Mouse (Mus musculus): ENCODE measurements around the gene Jun.
A peak's percentile ranks its signal among the peaks of the same experiment; 100 is the strongest.

The Jun gene

GRCm38 (mm10) chr4:95052025-95052899, at the start of gene Jun:
Gene Jun, minus strand, starts transcription at chr4:95052222.
- DNase-seq = peak; percentile 99

DNA sequence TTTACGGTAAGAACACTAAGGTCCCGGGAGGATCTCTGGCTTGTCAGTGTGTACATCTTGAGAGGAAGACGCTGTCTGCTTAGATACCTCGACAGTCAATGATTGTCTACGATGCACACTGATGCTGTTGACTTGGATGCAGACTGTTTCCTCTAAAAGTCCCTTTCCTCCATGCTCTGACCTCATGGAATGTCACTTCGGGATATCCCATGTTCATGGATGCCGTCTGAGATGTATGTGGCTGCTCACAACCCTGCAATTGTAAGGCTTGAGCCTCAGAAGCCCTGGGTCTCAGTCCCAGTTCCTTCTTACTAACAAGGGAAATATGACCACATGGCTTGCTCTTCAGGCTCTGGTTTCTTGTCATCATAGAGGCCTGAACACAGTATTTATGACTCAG, 49.7 kb upstream of the Jun start:
- no peak for DNase-seq

GRCm38 (mm10) chr4:95100694-95101093, 48.7 kb upstream of the Jun start:
- no peak for DNase-seq

DNA sequence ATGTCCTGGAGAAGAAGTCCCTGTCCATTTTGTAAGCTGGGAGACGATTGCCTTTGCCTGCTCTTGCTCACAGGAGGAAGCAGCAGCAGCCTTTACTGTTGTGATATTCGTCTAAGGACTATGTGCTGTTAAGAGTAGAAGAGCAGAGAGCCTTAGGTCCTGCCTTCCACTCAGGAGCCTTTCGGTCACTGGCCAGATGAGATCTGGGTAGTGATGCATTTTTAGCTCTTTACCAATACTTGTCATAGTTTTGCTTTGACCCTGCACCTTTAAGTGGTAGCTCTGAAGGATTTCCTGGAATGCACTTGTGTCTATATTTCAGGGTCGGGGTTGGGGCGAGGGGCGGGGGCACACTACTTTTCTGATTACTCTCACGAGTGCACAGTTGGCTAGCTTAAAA, 47.4 kb upstream of the Jun start:
- no peak for DNase-seq

DNA sequence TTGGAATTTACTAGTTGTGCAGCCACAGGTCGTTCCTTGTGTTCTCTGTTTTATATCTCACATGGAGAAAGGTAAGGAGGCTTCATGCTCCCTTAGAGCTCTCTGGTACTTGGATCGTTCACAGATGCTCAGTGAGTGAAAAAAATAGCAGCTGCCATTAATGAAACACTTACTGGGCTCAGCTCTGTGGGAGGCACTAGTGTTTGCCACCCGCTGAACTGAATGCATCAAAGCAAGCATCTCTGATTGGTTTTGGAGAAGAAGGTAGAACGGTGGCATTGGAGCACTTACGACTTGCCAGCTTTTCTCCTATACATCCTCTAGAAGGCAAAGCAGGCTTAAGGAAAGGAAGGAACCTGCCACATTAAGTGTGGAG, 46.7 kb upstream of the Jun start:
- DNase-seq = no peak

DNA sequence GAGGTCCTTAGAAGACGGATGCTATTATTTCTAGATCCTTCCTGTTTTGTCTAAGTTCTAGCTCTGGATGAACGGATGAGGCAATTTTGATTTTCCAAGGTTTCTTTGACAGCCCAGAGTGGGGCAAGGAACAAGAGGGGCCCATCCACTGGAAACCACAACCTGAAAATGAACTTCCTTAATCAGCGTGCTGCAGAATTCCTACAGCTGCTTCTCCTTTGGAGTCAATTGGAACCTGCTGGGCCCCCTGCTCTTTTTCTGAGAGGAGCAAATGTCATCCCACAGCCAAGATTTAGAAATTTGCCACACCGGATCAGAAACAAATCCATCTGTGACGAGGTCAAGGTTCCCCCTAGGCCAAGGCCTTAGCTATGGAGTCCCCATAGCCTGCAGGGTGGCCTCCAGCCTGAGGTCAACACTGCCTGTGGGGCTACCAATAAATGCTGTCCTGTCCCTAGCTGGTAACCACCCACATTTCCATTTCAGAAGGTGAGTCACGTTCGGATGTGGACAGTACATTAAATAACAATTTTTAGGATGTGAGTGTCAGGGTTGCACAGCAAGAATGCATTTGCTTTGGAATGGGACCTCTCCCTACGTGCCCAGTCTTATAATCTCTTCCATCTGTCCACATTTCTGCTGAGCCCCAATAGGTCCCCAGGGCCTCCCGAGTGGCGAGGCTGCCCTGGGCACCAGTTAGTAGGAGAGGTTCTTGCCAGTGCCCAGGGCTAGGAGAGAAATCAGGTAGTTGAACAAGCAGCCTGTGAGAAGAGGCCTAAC, 46.1 kb upstream of the Jun start:
- no peak for DNase-seq

DNA sequence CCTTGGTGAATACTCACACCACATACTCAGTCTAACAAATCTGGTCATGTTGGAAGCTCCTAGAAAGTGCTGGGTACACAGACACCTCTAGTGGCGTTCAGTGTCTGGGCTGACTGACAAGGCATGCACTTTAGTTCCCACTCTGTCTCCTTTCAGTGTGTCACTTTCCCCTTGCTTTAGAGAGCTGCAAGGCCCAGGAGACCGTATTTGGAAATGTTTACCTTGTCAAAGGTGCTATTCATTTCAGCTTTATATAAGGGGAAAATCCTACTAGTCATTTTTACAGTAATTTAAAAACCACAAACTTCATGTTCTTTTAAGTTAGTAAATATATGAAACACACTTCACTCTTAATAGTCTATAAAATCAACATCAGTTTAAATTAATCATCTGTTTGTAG, 44.7 kb upstream of the Jun start:
- no peak for DNase-seq

DNA sequence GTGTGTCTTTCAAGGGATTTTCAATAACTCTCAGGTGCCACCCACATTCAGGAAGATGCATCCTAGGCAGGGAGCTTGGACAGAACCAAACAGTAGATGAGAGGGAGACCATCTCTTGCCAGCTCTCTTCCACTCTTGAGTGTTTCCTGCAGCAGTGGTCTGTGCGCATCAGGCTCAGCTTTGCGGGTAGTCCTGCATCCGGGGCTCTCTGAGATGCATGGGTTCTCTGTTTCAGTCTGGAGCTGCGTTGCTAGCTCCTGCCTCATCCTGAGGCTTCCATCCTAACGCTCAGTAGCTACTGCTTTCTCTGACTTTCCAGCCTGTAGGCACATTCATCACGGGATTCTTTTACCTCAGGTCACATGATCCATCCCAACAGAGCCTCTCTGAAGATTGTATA, 43.9 kb upstream of the Jun start:
- DNase-seq = no peak

- no peak for DNase-seq
Measured at GRCm38 (mm10) chr4:95095355-95095754, 43.3 kb upstream of the Jun start.

- no peak for DNase-seq
Measured at GRCm38 (mm10) chr4:95094700-95095113, 42.7 kb upstream of the Jun start.

GRCm38 (mm10) chr4:95093615-95094014, 41.6 kb upstream of the Jun start:
- no peak for DNase-seq

GRCm38 (mm10) chr4:95092516-95092915, 40.5 kb upstream of the Jun start:
- no peak for DNase-seq

GRCm38 (mm10) chr4:95091536-95091935, 39.5 kb upstream of the Jun start:
- DNase-seq = no peak

DNA sequence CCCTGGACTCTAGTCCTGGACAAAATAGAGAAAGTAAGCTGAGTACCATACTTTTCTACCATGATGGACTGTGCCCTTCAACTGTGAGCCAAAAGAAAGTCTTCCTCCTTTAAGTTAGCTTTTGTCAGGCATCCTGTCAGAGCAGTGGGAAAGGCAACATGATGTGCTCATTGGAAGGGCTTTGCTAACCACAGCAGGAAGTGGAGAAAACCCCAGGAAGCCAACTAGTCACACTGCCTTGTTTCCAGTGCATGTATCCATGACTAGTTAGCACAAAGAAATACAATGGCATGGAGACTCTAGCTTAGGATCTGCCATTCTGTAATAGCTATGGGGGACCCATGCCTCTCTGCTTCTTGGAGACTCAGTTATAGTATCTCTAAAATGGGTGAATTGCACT, 37.9 kb upstream of the Jun start:
- no peak for DNase-seq

- DNase-seq = no peak
Measured at GRCm38 (mm10) chr4:95089053-95089452, 37.0 kb upstream of the Jun start.

GRCm38 (mm10) chr4:95083957-95084356, 31.9 kb upstream of the Jun start:
- DNase-seq = no peak

DNA sequence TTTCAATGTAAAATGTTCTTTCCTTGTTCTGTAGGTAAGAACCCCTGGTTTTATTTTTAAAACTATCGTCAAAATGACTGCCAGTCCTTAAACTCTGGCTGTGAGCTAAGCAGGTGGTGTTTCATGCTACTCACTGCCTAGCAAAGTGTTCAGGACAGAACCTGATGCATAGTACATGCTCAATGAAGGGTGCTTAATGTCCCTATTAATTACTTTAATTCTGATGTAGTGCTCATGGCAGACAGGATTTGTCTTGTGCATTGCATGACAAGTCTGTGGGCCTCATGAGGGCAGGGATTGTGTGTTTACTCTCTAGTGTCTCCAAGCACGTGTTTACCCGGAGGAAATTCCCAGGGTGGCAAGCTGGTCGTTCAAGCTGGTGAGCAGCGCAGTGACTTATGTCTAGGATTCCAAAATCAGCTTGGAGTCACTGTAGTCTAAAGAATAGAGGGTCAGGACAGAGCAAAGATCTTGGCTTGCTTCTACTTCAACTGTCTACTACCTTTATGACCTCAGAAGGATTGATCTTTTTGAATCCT, 31.2 kb upstream of the Jun start:
- no peak for DNase-seq

DNA sequence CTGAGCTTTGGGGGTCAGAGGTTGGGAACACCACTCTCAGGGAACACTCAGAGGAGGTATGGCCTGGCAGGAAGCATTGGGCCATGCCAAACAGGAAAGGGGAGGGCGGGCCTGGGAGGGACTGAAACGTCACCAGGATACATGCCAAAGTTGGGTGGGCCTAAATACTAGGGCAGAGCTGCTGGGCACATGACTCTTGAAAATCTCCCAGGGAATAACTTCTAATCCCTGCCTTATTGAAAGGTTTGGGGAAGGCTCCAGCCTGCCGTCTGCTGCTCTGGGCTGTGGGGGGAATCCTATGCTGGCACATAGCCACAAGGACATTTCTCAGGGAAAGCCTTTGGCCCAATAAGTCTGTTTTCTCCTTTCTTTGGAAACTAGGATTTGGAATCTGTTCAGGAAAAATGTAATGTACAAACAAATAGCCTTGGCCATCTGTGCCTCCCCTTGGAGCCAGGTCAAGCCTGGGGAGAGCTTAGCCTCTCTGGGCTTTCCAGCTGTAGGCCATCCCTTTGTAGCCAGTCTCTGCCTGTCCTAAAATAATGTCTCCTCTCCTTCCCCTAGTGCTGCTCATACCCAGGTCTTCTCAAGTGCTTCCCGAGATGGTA, 30.6 kb upstream of the Jun start:
- DNase-seq = peak; percentile 38

DNA sequence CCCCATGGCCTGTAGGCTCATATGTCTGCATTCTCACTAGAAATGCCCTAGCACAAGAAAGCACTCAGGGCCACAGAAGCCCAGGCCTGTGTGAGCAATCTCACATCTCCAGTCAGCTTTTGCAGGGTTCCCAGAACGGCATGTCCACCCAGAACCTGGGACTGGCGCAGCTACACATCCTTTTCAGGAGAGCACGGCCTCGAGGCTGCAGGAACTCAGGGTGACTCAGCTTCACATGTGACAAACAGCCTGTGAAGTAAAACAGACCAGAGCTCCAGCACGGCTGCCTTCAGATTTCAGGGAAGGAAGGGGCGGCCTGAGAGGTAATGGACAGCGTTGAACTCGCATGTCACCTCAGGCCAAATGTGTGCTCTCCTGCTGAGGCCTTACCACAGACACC, 29.6 kb upstream of the Jun start:
- DNase-seq = no peak

DNA sequence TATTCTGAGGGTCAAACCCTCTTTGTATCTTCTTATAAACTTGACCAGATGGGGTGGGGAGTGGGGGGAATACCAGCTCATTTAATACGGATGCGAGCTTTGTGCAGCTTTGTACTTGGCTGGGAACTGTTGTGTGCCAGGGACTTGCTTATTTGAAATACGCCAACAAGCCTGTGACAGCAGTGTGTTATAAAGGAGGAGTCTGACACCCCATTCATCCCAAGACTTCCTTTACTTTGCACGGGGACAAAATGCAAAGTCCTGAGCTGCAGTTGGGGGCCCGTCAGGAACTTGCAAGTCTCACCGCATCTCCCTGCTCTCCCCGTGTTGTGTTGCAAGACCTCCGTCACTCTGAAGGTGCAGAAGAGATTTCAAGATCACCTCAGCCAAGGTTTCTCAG, 26.6 kb upstream of the Jun start:
- DNase-seq = no peak

DNA sequence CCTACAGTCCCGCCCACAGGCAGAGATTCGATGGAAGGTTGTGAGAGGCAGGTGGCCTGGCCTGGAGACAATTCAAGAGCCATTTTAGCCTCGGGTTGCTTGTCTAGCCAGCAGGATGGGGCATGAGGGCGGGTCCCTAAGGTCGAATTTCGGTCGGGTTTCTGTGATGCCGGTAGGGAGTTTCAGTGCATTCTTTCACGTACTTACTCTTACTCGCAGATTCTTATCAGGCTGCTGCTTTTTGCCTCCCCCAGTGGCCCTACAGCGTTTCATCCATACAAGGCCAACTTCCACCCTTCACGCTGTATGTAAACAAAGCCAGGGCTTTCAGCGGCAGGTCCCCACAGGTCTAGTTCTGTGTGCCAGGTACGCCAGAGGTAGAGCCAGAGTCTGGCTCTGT, 24.3 kb upstream of the Jun start:
- no peak for DNase-seq

DNA sequence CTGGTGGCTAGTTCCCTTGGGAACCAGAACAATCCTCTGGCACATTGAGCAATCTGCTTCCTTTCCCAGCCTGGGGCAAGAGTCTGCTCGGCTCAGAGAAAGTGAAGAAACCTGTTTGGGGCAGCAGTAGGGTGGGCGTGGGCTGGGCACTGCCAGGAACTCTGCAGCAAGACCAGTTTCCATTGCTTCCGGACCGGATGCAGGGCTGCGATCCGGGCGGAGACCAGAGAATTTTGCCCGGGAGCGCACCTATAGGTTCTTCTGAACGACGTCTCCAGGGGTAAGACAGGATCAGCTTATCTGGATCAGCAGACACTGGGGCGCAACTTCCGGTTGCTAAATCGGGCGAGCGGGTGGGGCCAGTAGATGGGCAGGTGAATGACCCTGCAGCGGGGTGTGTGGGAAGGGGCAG, 23.6 kb upstream of the Jun start:
- no peak for DNase-seq

GRCm38 (mm10) chr4:95074319-95074718, 22.3 kb upstream of the Jun start:
- DNase-seq = no peak

All from cerebellum, adult 11 months (tissue).